Mouse (Mus musculus) heart, postnatal 0 days (tissue): ENCODE results near the gene Ephx3.

Source experiments
- CTCF ChIP-seq: IDR thresholded peaks from 2 replicates; pipeline ENCODE4 v1.5.1; 2016; ENCODE audit warnings: antibody characterized with exemption, control low read depth, low read depth
- EP300 ChIP-seq: IDR thresholded peaks from 2 replicates; pipeline ENCODE4 v1.6.1; 2016; ENCODE audit warnings: antibody characterized with exemption, low read depth

DNA sequence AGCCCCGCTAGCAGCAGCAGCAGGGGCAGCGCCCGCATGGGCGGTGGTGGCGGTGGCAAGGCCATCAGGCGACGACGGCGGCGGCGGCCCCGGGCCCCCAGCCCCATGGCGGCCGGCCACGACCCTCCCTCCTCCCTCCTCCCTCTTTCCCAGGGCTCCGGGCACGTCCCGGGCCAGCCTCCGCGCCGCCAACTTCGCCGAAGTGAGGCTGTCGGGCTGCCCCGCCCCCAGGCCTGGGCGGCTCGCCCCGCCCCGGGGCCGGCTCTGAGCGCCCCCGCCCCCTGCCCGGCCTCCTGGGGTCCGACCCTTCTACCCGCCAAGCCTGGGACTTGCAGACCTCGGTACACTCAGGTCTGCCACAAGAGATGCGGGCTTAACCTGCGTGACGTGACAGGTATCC, 22.7 kb downstream of the Ephx3 start, which contains the start of gene Notch3:
- TF ChIP-seq EP300 (no peak), CTCF (no peak)
